Mouse (Mus musculus) frontal cortex, postnatal 25 days (tissue): ENCODE measurements at regions not wholly inside any gene's neighbourhood (a gene's known extent, or its start where the extent isn't known, plus 50 kb on each side); places are given as distances from the start of the nearest gene placed in this dataset.
A peak's percentile ranks its signal among the peaks of the same experiment; 100 is the strongest.

ENCODE experiments used
- DNase-seq, 2 experiments: peaks; one replicate each; pipeline ENCODE4 v3.0.0; 2022; ENCODE audit warnings: low spot score in 2 of 2

DNA sequence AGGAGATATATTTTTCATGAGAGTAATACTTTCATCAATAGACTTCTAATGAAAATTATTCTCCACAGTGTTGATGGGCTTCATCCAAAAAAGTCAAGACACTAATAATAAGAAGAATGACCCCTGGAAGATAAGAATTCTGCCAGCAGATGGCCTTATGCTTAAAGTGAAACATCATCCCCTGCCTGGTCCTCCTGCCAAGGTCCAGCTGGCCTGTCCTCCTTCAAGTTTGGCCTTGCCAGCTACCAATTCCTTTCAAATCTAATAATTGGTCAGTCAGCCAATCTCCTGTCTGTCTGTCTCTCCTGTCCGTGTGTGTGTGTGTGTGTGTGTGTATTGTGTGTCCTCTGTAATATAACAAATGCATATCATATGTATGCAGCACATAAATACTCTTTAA is 388.8 kb downstream of the Wdr11 start:
- no peak for DNase-seq

- DNase-seq, result no peak
These were observed 390.7 kb downstream of the Wdr11 start for GRCm38 (mm10) chr7:129982411-129982810.

GRCm38 (mm10) chr7:129983601-129984120 is 392.0 kb downstream of the Wdr11 start:
- DNase-seq, result no peak

GRCm38 (mm10) chr7:129984367-129984766 is 392.7 kb downstream of the Wdr11 start:
- no peak for DNase-seq

- no peak for DNase-seq
These were observed 395.5 kb downstream of the Wdr11 start for GRCm38 (mm10) chr7:129987119-129987665.

GRCm38 (mm10) chr7:129987713-129988112 is 396.1 kb downstream of the Wdr11 start:
- no peak for DNase-seq

DNA sequence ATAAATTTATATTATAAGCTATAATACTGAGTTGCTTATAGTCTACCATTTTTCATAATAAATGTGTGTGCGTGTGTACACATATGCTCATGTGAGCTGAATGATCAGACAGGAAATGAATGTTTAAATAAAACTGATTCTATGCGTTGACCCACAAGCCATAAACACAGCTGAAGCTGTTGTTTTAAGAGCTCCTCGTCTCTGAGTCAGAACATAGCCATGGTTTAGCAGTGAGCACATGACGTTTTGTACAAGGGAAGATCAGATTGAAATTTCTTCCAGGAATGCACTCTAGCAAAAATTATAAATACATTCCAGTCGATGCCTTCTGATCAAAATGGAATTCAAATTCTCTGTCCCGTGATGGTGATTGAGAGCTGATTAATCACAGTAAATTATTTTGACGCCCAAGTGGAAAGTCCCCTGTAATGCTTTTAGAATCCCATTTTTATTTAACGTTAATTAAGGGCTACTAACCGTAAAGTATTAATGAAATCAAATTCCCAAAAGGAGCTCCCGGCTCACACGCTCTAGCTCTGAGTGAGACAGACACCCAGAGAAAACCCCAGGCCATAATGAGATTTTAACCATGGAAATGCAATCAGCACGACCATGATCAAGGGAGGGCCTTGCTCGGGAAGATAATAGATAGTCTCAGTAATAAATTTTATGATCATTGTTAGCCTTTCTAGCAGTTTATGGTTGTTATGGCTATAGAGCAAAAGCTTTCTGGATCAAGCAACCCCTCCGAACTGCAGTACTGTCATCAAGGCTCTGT is 402.0 kb downstream of the Wdr11 start:
- DNase-seq, result no peak

DNA sequence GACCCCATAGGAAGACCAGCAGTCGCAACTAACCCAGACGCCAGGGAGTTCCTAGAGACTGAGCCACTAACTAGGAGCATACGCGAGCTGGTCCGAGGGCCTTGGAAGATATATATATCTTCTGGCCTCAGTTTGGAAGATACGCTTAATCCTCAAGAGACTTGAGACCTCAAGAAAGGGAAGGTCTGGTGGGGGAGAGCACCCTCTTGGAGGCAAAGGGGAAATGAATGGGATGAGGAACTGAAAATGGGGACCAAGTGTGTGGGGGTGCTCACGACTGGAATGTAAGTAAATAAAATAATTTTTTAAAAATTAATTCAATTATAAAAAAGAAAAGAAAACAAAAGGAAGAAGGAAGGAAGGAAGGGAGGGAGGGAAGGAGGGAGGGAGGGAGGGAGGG is 403.9 kb downstream of the Wdr11 start:
- no peak for DNase-seq

DNA sequence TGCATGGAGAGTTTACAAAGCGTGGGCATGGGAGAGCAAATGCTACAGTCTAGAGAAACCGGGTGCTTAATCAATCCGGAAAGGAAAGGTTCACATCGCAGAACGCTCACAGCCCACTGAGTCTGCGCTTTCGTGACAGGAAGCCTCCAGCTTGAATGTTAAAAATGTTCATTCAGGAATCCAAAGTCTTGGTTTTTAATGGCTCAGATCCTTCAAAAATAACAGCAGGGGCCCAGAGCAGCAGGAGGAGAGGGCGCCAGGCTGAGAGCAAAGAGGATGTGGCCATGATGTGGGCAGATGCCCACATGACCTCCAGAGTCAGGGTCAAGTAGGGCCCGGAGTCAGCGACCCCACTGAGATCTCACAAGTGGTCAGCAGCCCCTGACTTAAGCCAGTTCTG is 409.4 kb downstream of the Wdr11 start:
- peak; percentile 15 to 27 for DNase-seq

- no peak for DNase-seq
These were observed 410.3 kb downstream of the Wdr11 start for GRCm38 (mm10) chr7:130002002-130002401.

- DNase-seq, result no peak
These were observed 413.7 kb downstream of the Wdr11 start for GRCm38 (mm10) chr7:130005406-130005805.

DNA sequence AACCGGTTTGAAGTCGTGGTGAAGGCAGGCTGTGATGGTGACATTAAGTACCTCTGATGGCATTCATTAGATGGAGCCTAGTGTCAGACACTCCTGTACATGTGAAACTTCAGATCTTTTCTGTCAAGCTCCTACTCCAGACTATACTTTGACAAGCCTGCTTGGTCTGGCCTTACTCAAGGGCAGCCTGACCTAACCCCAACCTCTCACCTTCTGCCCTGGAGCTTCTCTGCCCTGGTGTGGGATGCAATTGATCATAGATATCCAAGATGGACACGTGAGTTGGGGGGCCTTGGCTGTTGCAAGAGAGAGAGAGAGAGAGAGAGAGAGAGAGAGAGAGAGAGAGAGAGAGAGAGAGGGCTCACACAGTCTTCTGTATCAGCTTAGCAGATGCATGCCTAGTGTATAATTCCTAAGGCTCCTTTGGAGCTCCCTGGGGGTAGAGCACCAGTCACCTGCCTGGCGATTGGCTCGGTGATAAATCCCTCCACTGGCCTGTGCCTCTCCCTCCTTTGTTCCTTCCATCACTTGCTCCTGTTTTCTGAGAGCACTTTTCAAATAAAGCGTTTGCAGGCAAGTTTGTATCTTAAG is 416.4 kb downstream of the Wdr11 start:
- DNase-seq, result no peak

- DNase-seq, result no peak
These were observed 417.1 kb downstream of the Wdr11 start for GRCm38 (mm10) chr7:130008591-130009418.

- no peak for DNase-seq
These were observed 420.4 kb downstream of the Wdr11 start for GRCm38 (mm10) chr7:130012067-130012466.

- DNase-seq, result no peak
These were observed 421.4 kb downstream of the Wdr11 start for GRCm38 (mm10) chr7:130013109-130013508.

DNA sequence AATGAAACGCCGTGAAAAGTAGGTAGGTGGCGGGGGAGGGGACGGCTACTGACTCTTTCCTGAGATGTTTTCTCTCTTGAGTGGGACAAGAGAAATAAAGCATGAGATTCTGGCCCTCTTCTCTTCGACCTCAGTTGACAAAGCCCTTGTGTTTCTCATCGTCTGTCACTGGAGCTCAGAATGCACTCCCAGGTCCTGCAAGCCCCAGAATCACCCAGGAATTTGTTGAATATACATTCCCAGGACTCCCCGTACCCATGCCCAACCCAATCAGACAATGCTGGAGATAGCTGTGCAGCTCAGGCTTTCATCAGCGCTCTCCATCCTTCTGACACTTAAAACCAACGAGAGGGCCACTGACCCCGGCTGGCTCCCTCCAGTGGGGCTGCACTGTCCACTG is 422.9 kb downstream of the Wdr11 start:
- DNase-seq, result no peak

DNA sequence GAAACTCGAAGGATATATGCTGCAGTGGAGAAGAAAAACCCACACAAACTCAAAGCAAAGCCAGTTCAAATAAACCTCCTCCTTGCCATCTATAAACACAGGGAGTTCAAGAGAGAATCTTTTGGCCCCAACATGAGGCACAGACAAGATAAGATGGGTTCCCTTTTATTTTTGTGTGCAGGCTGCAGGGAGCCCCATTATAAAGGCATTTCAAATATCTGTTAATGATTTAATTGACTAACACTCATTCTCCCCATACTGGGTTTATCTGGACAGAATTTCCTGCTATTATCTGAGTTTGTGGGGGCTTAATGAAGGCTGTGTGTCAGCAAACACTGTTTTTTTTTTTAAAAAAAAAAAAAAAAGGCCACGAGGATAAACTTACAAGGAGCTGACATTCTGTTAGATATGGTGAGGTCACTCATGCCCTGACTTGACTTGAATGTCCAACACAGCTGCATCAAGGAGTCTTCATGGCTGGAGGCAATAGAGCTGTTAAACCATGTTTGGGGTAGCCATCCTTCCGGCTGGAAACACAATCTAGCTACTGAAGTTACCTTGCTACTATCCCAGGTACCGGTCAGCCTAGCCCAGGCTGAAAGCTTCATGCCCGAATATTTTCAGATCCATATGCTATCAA is 423.8 kb downstream of the Wdr11 start:
- DNase-seq, result no peak

GRCm38 (mm10) chr7:130016015-130016874 is 424.6 kb downstream of the Wdr11 start:
- no peak for DNase-seq

GRCm38 (mm10) chr7:130018891-130019290 is 427.2 kb downstream of the Wdr11 start:
- no peak for DNase-seq

DNA sequence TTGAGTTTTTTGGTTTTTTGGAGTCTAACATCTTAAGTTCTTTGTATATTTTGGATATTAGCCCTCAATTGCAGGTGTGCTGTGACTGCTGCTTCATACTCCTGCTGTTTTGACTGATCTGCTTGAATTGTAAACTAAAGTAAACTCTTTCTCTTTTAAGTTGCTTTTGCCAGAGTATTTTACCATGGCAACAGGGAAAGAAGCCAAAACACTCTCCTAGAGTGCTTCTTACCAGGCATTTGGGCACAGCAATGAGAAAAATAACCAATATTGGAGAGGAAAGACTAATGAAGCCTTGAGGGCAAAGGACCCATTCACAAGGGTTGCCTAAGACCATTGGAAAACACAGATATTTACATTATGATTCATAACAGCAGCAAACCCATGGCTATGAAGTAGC is 437.3 kb downstream of the Wdr11 start:
- DNase-seq, result no peak

DNA sequence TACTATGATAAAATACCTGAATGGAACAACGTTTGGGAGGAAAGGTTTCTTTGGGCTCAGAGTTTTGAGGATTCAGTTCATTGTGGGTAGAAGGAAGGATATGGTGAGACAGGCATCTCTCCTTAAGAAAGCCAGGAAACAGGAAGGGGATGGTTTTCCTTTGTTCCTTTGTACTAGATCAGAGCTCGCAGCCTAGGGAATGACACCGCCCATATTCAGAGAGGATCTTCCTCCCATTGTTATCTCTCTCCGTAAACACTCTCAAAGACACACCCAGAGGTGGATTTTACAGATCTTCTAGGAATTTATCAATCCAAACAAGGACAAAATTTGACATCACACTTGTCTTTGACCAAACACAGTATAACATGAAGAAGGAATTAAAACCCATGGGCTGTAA is 439.0 kb downstream of the Wdr11 start:
- DNase-seq, result no peak
